ENCODE assay signal across 21 mouse cellular contexts in the genomic region with DNA sequence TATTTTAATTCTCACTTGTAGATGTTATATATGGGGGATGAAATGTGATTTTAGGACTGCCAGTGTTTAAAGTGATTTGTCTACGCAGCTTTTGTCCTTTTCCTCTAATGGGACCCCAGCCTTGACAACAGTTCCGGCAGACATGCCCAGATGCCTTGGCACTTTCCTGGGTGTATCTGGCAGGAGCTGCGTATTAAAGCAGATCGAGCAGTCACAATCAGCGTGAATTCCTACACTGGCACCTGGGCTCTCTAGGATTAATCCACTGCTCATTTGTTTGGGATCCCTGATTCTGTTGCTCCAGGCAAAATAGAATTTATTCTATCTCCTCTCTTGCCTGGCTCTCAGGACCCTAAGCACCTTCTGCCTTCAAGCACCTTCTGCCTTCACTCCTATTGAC.
DNase-seq lines count a peak whose midpoint lies in the region; ATAC-seq lines count a peak whose summit lies in the region.
"Had no signal": no experiment of that assay in that cellular context is flagged by ENCODE, and none has a peak within 500 bp of the region (broad histone marks: within the 10 kb centered on the region; RNA-seq: fewer than 3 reads in every experiment).

No protein-coding gene starts in this region.

- H3K4me3 ChIP-seq in hindbrain, embryonic 15.5 days: no peak overlapping the region
- no peak overlapping the region for H3K4me3 ChIP-seq in hindbrain, embryonic 16.5 days (ENCODE audit: low read length)
- H3K4me3 ChIP-seq: forebrain, embryonic 15.5 days; heart, embryonic 13.5 days; hindbrain, embryonic 12.5 days had no signal

- ATAC-seq in hindbrain, embryonic 15.5 days (ENCODE audit: low FRiP score, low read depth): no peak
- no peak; the same call in 1 of the 2 replicates for ATAC-seq in hindbrain, embryonic 16.5 days
- ATAC-seq in CD4-positive, CD25-positive, alpha-beta regulatory T cell, adult 4 months: no peak
- ATAC-seq: forebrain, embryonic 15.5 days; intestine, postnatal 0 days had no signal

- H3K36me3 ChIP-seq in hindbrain, embryonic 15.5 days: peaks cover 10% of the 10 kb centered on the region; the same call in 1 of the 2 replicates
- H3K36me3 ChIP-seq in hindbrain, embryonic 16.5 days (ENCODE audit: control insufficient read depth, insufficient read depth, low read length): no peaks in the 10 kb centered on the region
- H3K36me3 ChIP-seq: heart, embryonic 13.5 days; hindbrain, embryonic 12.5 days had no signal

- intact Hi-C loops in left cerebral cortex, postnatal 4 days (cut with DNase I): no loop called here

- H3K4me2 ChIP-seq in hindbrain, embryonic 15.5 days: no peak overlapping the region
- H3K4me2 ChIP-seq in hindbrain, embryonic 16.5 days (ENCODE audit: low read length): no peak overlapping the region
- H3K4me2 ChIP-seq: forebrain, embryonic 15.5 days; heart, embryonic 13.5 days; hindbrain, embryonic 12.5 days had no signal

- H3K9me3 ChIP-seq in hindbrain, embryonic 15.5 days: no peaks in the 10 kb centered on the region
- no peaks in the 10 kb centered on the region for H3K9me3 ChIP-seq in hindbrain, embryonic 16.5 days (ENCODE audit: control insufficient read depth, low read length)
- H3K9me3 ChIP-seq: forebrain, embryonic 15.5 days; heart, embryonic 13.5 days; hindbrain, embryonic 12.5 days had no signal

- no peaks in the 10 kb centered on the region for H3K27me3 ChIP-seq in hindbrain, embryonic 15.5 days
- no peaks in the 10 kb centered on the region for H3K27me3 ChIP-seq in hindbrain, embryonic 16.5 days (replicated peaks; ENCODE audit: control insufficient read depth, insufficient read depth, low read length)
- H3K27me3 ChIP-seq: forebrain, embryonic 15.5 days; heart, embryonic 13.5 days; hindbrain, embryonic 12.5 days had no signal

- H3K27ac ChIP-seq in hindbrain, embryonic 15.5 days (replicated peaks): 0 out of 2 replicates have a peak overlapping the region, but pooled peaks have one; percentile 17
- no peak overlapping the region for H3K27ac ChIP-seq in hindbrain, embryonic 16.5 days (ENCODE audit: low read depth, low read length)
- H3K27ac ChIP-seq: forebrain, embryonic 15.5 days; heart, embryonic 13.5 days; hindbrain, embryonic 12.5 days had no signal

- no peak overlapping the region for H3K9ac ChIP-seq in hindbrain, embryonic 15.5 days
- H3K9ac ChIP-seq in hindbrain, embryonic 16.5 days (ENCODE audit: low read depth, low read length): no peak overlapping the region
- H3K9ac ChIP-seq: forebrain, embryonic 15.5 days; heart, embryonic 13.5 days; hindbrain, embryonic 12.5 days had no signal

- peak; percentile 70 to 79 for DNase-seq in cerebellum, postnatal 10 days
- no peak for DNase-seq in cerebellum, postnatal 4 days (ENCODE audit: low spot score in 2 of 2)
- DNase-seq in left cerebral cortex, postnatal 4 days: peak; percentile 36
- DNase-seq in left cerebral cortex, adult 8-10 months (ENCODE audit: low spot score in 2 of 2): no peak
- DNase-seq in brain, adult 2 months (ENCODE audit: low read depth, low spot score): peak; percentile 44
- DNase-seq: adrenal gland, adult 2 months; adrenal gland, postnatal 14 days; B cell, adult 2 months; cerebellum, postnatal 36 days; gastrocnemius, postnatal 25 days; heart, adult 18-20 months; heart, postnatal 14 days; heart, postnatal 4 days; kidney, adult 2 months had no signal

- WGBS in hindbrain, embryonic 15.5 days: 63% methylated on average over 5 of the region's 5 CpGs
- WGBS in hindbrain, embryonic 16.5 days: 79% methylated on average over 5 of the region's 5 CpGs

- H3K4me1 ChIP-seq in hindbrain, embryonic 15.5 days (replicated peaks): no peaks in the 10 kb centered on the region
- H3K4me1 ChIP-seq in hindbrain, embryonic 16.5 days (ENCODE audit: control insufficient read depth, insufficient read depth, low read depth, low read length): no peaks in the 10 kb centered on the region
- H3K4me1 ChIP-seq: heart, embryonic 13.5 days; hindbrain, embryonic 12.5 days had no signal

Comparison
In these comparisons a context has a peak if more than half of its experiments do, and no peak if none do; other contexts are left out.
1. DNase-seq: peak in cerebellum, postnatal 10 days (2 of 2), left cerebral cortex, postnatal 4 days (single experiment) and brain, adult 2 months (single experiment); none in cerebellum, postnatal 4 days (0 of 2) and left cerebral cortex, adult 8-10 months (0 of 2).